Comparison of ENCODE assay signal across 13 mouse cellular contexts in genomic region chr5:137608654-137609190, GRCm38 (mm10). TPM values are rescaled to one million over a fixed set of nuclear protein-coding genes. Genes with fewer than 3 reads are reported as not detected.
A peak's percentile ranks its signal among the peaks of the same experiment; 100 is the strongest.
DNase-seq lines count a peak whose midpoint lies in the region; ATAC-seq and TF ChIP-seq lines count a peak whose summit lies in the region.
"Had no signal": no experiment of that assay in that cellular context is flagged by ENCODE, and none has a peak within 500 bp of the region (broad histone marks: within the 10 kb centered on the region; RNA-seq: fewer than 3 reads in every experiment).

No protein-coding gene starts in this region.

- H3K79me2 ChIP-seq in C2C12 (ENCODE audit: control insufficient read depth, insufficient read depth) = peaks cover 73% of the 10 kb centered on the region

- H3K79me3 ChIP-seq in C2C12 (ENCODE audit: low read depth) = peaks cover 37% of the 10 kb centered on the region

- H3K27me3 ChIP-seq in heart, embryonic 10.5 days (ENCODE audit: insufficient read depth, poor library complexity, severe bottlenecking) = peaks cover 16% of the 10 kb centered on the region
- H3K27me3 ChIP-seq in C2C12 (ENCODE audit: control insufficient read depth, insufficient read depth, insufficient read length) = no peaks in the 10 kb centered on the region
- 0 out of 2 replicates have a peak, but pooled peaks cover 3% of the 10 kb centered on the region for H3K27me3 ChIP-seq in forebrain, embryonic 14.5 days (replicated peaks; ENCODE audit: control insufficient read depth, insufficient read depth, low read length)
- H3K27me3 ChIP-seq in limb, embryonic 15.5 days = no peaks in the 10 kb centered on the region

- 0 out of 2 replicates have a peak overlapping the region, but pooled peaks have one; percentile 4 for H3K4me2 ChIP-seq in forebrain, embryonic 14.5 days (ENCODE audit: low read length)
- peak overlapping the region; percentile 54 for H3K4me2 ChIP-seq in limb, embryonic 15.5 days

- H3K9ac ChIP-seq in forebrain, embryonic 14.5 days (ENCODE audit: low read length) = no peak overlapping the region; the same call in 1 of the 2 replicates
- peak overlapping the region; percentile 11; the same call in 1 of the 2 replicates for H3K9ac ChIP-seq in limb, embryonic 15.5 days

- no peak for TF ChIP-seq CTCF in C2C12 (IDR thresholded peaks at IDR 0.05; ENCODE audit: control insufficient read depth, insufficient read depth, insufficient read length)

- H3K36me3 ChIP-seq in heart, embryonic 10.5 days = peaks cover 39% of the 10 kb centered on the region
- H3K36me3 ChIP-seq in C2C12 (ENCODE audit: control insufficient read depth, insufficient read depth) = peaks cover 59% of the 10 kb centered on the region
- no peaks in the 10 kb centered on the region for H3K36me3 ChIP-seq in forebrain, embryonic 14.5 days (ENCODE audit: control insufficient read depth, insufficient read depth, low read length)
- peaks cover 32% of the 10 kb centered on the region for H3K36me3 ChIP-seq in limb, embryonic 15.5 days

- peaks cover 57% of the 10 kb centered on the region for H3K4me1 ChIP-seq in heart, embryonic 10.5 days
- no peaks in the 10 kb centered on the region for H3K4me1 ChIP-seq in forebrain, embryonic 14.5 days (ENCODE audit: control insufficient read depth, insufficient read depth, low read length)
- peaks cover 63% of the 10 kb centered on the region for H3K4me1 ChIP-seq in limb, embryonic 15.5 days

- no peak overlapping the region for H3ac ChIP-seq in C2C12 (ENCODE audit: control insufficient read depth, insufficient read length, low read depth)

- 15% methylated on average over 23 of the region's 23 CpGs for WGBS in heart, embryonic 10.5 days
- 18% methylated on average over 23 of the region's 23 CpGs for WGBS in forebrain, embryonic 14.5 days
- 19% methylated on average over 23 of the region's 23 CpGs for WGBS in limb, embryonic 15.5 days

- no peak for DNase-seq in heart, embryonic 10.5 days (ENCODE audit: low spot score)
- DNase-seq in heart, postnatal 10 days = no peak
- DNase-seq in forebrain, embryonic 14.5 days (ENCODE audit: low spot score) = no peak
- DNase-seq in B cell, adult 2 months = no peak
- no peak for DNase-seq in thymus, postnatal 0 days (ENCODE audit: low spot score)
- DNase-seq in layer of hippocampus, adult 18-20 months (ENCODE audit: low spot score in 2 of 2) = no peak
- DNase-seq: adrenal gland, adult 8-10 months; spleen, adult 18-20 months had no signal

- peak overlapping the region; percentile 72 for H3K27ac ChIP-seq in heart, embryonic 10.5 days
- H3K27ac ChIP-seq in forebrain, embryonic 14.5 days (ENCODE audit: low read depth, low read length) = no peak overlapping the region
- peak overlapping the region; percentile 47 for H3K27ac ChIP-seq in limb, embryonic 15.5 days
- H3K27ac ChIP-seq: layer of hippocampus, adult 2 months had no signal

- ATAC-seq in forebrain, embryonic 14.5 days = no peak
- ATAC-seq in limb, embryonic 15.5 days (ENCODE audit: insufficient number of reproducible peaks, low FRiP score, low TSS enrichment, low read depth) = no peak

- H3K4me3 ChIP-seq in heart, embryonic 10.5 days = peak overlapping the region; percentile 52
- H3K4me3 ChIP-seq in C2C12 (ENCODE audit: insufficient read depth, poor library complexity, severe bottlenecking) = peak overlapping the region; percentile 11
- no peak overlapping the region for H3K4me3 ChIP-seq in forebrain, embryonic 14.5 days (ENCODE audit: low read depth, low read length)
- peak overlapping the region; percentile 45 for H3K4me3 ChIP-seq in limb, embryonic 15.5 days
- H3K4me3 ChIP-seq: erythroblast, embryonic 14.5 days; layer of hippocampus, adult 2 months had no signal

- intact Hi-C loops in heart, postnatal 10 days (cut with DNase I) = no loop called here

- H3K9me3 ChIP-seq in heart, embryonic 10.5 days = no peaks in the 10 kb centered on the region
- no peaks in the 10 kb centered on the region for H3K9me3 ChIP-seq in forebrain, embryonic 14.5 days (replicated peaks; ENCODE audit: control insufficient read depth, low read length)
- no peaks in the 10 kb centered on the region for H3K9me3 ChIP-seq in limb, embryonic 15.5 days

TF ChIP-seq in C2C12, 6 proteins besides CTCF, POLR2A, EP300 and RAD21:
- TF ChIP-seq MYOG (IDR thresholded peaks at IDR 0.05; ENCODE audit: control insufficient read depth, extremely low read depth, insufficient read length) (no peak), CEBPB (IDR thresholded peaks at IDR 0.05; ENCODE audit: low read depth) (no peak), MAX (IDR thresholded peaks at IDR 0.05) (no peak), MYOD1 (IDR thresholded peaks at IDR 0.05; ENCODE audit: control insufficient read depth, insufficient read length, low read depth) (no peak), USF1 (IDR thresholded peaks at IDR 0.05; ENCODE audit: low read depth) (no peak), FOSL1 (IDR thresholded peaks at IDR 0.05; ENCODE audit: insufficient read depth, low read length, poor library complexity, severe bottlenecking) (no peak)

RNA-seq across cellular contexts. Expression of gene Pcolce, which starts 4.9 kb away (rescaled TPM):
- polyA plus RNA-seq in heart, embryonic 10.5 days (2016; fragmentation: Nextera tagmentation; extraction: Ambion mirVana) = 114 and 137 TPM in 2 replicates
- 100 to 1,000 TPM; 127 to 142 TPM for total RNA-seq in heart, postnatal 10 days (2021)
- polyA plus RNA-seq in C2C12 (2012; fragmentation: generic; extraction: Trizol) = 651 TPM
- polyA plus RNA-seq in forebrain, embryonic 14.5 days (2014; fragmentation: Nextera tagmentation; extraction: Ambion mirVana) = 10.5 and 12.3 TPM in 2 replicates
- polyA plus RNA-seq in limb, embryonic 15.5 days (2015; fragmentation: Nextera tagmentation; extraction: Ambion mirVana) = 303 and 362 TPM in 2 replicates
- polyA plus RNA-seq in thymus, postnatal 0 days (2015; fragmentation: Nextera tagmentation; extraction: Ambion mirVana) = 18.6 and 21.1 TPM in 2 replicates
- total RNA-seq in layer of hippocampus, adult 18-20 months (2021) = 1 to 10 TPM; 6.1 to 7.5 TPM
- total RNA-seq: monocyte, adult 5-6 weeks had no signal

RNA-seq across cellular contexts. Expression of gene Mospd3, which starts 7.9 kb away (rescaled TPM):
- polyA plus RNA-seq in heart, embryonic 10.5 days (2016; fragmentation: Nextera tagmentation; extraction: Ambion mirVana) = 14.3 and 16.0 TPM in 2 replicates
- total RNA-seq in heart, postnatal 10 days (2021) = 10 to 100 TPM; 25.1 to 31.4 TPM
- polyA plus RNA-seq in C2C12 (2012; fragmentation: generic; extraction: Trizol) = 28.6 TPM
- polyA plus RNA-seq in forebrain, embryonic 14.5 days (2014; fragmentation: Nextera tagmentation; extraction: Ambion mirVana) = 44.4 and 58.4 TPM in 2 replicates
- polyA plus RNA-seq in limb, embryonic 15.5 days (2015; fragmentation: Nextera tagmentation; extraction: Ambion mirVana) = 40.6 and 41.8 TPM in 2 replicates
- 53.3 and 58.5 TPM in 2 replicates for polyA plus RNA-seq in thymus, postnatal 0 days (2015; fragmentation: Nextera tagmentation; extraction: Ambion mirVana)
- 10 to 100 TPM; 20.9 to 25.2 TPM for total RNA-seq in layer of hippocampus, adult 18-20 months (2021)

RNA-seq across cellular contexts. Expression of gene Fbxo24, which starts 20.1 kb away (rescaled TPM):
- 0.28 and 0.31 TPM in 2 replicates for polyA plus RNA-seq in heart, embryonic 10.5 days (2016; fragmentation: Nextera tagmentation; extraction: Ambion mirVana)
- total RNA-seq in heart, postnatal 10 days (2021) = under 1 TPM; 0.20 to 0.29 TPM
- polyA plus RNA-seq in C2C12 (2012; fragmentation: generic; extraction: Trizol) = 0.29 TPM
- polyA plus RNA-seq in forebrain, embryonic 14.5 days (2014; fragmentation: Nextera tagmentation; extraction: Ambion mirVana) = 0.10 TPM in 1 of 2 replicates, not detected in the other
- polyA plus RNA-seq in limb, embryonic 15.5 days (2015; fragmentation: Nextera tagmentation; extraction: Ambion mirVana) = 0.09 TPM in 1 of 2 replicates, not detected in the other
- polyA plus RNA-seq in thymus, postnatal 0 days (2015; fragmentation: Nextera tagmentation; extraction: Ambion mirVana) = 0.05 and 0.14 TPM in 2 replicates
- under 1 TPM; 0.20 to 0.47 TPM for total RNA-seq in layer of hippocampus, adult 18-20 months (2021)
- total RNA-seq: monocyte, adult 5-6 weeks had no signal
- polyA plus RNA-seq: erythroblast, embryonic 14.5 days had no signal

RNA-seq across cellular contexts. Expression of gene Lrch4, which starts 20.2 kb away (rescaled TPM):
- 23.3 and 23.7 TPM in 2 replicates for polyA plus RNA-seq in heart, embryonic 10.5 days (2016; fragmentation: Nextera tagmentation; extraction: Ambion mirVana)
- 10 to 100 TPM; 20.2 to 21.7 TPM for total RNA-seq in heart, postnatal 10 days (2021)
- polyA plus RNA-seq in C2C12 (2012; fragmentation: generic; extraction: Trizol) = 27.5 TPM
- polyA plus RNA-seq in forebrain, embryonic 14.5 days (2014; fragmentation: Nextera tagmentation; extraction: Ambion mirVana) = 12.3 and 12.4 TPM in 2 replicates
- polyA plus RNA-seq in limb, embryonic 15.5 days (2015; fragmentation: Nextera tagmentation; extraction: Ambion mirVana) = 32.8 and 34.1 TPM in 2 replicates
- polyA plus RNA-seq in thymus, postnatal 0 days (2015; fragmentation: Nextera tagmentation; extraction: Ambion mirVana) = 201 and 205 TPM in 2 replicates
- total RNA-seq in layer of hippocampus, adult 18-20 months (2021) = 10 to 100 TPM; 18.9 to 24.2 TPM

RNA-seq across cellular contexts. Expression of gene Gm20605, which starts 20.3 kb away (rescaled TPM):
- polyA plus RNA-seq in heart, embryonic 10.5 days (2016; fragmentation: Nextera tagmentation; extraction: Ambion mirVana) = 7.7 and 9.8 TPM in 2 replicates
- total RNA-seq in heart, postnatal 10 days (2021) = 1 to 10 TPM; 5.0 to 5.9 TPM
- 5.0 TPM for polyA plus RNA-seq in C2C12 (2012; fragmentation: generic; extraction: Trizol)
- polyA plus RNA-seq in forebrain, embryonic 14.5 days (2014; fragmentation: Nextera tagmentation; extraction: Ambion mirVana) = 4.6 and 6.6 TPM in 2 replicates
- polyA plus RNA-seq in limb, embryonic 15.5 days (2015; fragmentation: Nextera tagmentation; extraction: Ambion mirVana) = 8.0 and 8.5 TPM in 2 replicates
- 16.7 and 20.8 TPM in 2 replicates for polyA plus RNA-seq in thymus, postnatal 0 days (2015; fragmentation: Nextera tagmentation; extraction: Ambion mirVana)
- total RNA-seq in layer of hippocampus, adult 18-20 months (2021) = 10 to 100 TPM; 13.5 to 21.4 TPM
